Mouse (Mus musculus) T-helper 1 cell (primary cell): ENCODE measurements around the gene Olfr670.
"Not testable (repeated sequence)": the region's sequence is repeated elsewhere in the genome, so short reads cannot be mapped to it uniquely, and the experiment has no call there.

Experiments
- in situ Hi-C: fragments of 300-600 bp; cut with MboI, MseI; formaldehyde crosslinking; loops from one replicate; pipeline ENCODE4 v1.15.1; 2025; ENCODE audit warnings: high pct_unique_total_duplicates

The Olfr670 gene

DNA sequence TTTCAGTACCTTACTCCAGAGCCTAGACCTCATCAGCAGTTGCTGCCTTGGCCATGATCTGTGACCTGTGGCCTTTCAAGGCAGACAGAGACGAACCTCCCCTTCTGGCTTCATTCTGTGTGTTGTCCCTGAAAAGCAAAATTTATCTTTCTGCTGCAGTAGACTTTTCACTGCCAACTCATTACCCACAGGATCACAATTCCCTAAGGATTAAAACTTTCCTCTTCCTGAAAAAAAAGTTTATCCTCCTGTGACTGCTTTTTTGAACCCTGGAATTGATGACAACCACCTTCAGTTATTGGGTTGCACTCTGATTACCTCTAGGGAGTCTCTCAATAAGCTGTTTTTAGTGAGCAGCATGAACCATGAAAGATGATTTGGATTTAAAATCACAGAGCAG is at the start of gene Olfr670:
Gene Olfr670, minus strand, starts transcription at position 101 of the 400 bp plus-strand sequence.
- in situ Hi-C loops: no loop called here

DNA sequence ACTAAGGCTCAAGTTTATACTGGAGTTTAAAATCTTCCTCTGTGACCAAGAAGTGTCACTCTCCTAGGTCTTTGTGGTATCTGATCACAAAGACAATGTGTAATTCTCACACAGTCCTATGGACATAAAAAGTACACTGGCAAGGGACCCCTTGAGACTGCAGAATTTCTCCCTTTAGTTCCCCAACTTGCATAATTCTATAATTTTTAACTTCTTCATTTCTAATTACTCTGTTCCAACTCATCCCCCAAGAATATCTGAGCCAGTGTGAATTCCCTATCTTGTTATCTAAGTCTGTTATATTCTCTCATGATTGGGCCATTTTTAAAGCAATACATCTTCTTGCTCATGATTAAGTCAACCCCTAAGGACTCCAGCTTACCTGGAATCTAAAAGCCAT is 39.5 kb upstream of the Olfr670 start, which contains the start of gene Olfr672:
Gene Olfr672, minus strand, starts transcription at position 101 of the 400 bp plus-strand sequence.
- in situ Hi-C loops: no loop called here

GRCm38 (mm10) chr7:104979026-104979425 is 16.6 kb upstream of the Olfr670 start, which contains the start of gene Olfr671:
Olfr671 (minus strand) TSS chr7:104979126.
- in situ Hi-C loops: no loop called here

DNA sequence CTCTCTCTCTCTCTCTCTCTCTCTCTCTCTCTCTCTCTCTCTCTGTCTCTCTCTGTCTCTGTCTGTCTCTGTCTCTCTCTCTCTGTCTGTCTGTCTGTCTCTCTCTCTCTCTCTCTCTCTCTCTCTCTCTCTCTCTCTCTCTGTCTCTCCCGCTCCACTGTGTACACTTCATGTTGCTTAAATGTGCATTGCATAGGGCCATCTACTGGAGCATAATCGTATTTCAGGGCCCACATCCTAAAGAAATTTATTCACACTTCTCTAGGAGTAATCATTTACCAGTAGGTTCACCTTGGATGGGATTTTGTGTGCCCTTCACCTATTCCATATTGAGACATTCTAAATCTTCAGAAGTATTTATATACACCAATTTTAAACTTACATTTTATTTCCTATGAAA is 10.1 kb upstream of the Olfr670 start:
- in situ Hi-C loops: not testable (repeated sequence)

DNA sequence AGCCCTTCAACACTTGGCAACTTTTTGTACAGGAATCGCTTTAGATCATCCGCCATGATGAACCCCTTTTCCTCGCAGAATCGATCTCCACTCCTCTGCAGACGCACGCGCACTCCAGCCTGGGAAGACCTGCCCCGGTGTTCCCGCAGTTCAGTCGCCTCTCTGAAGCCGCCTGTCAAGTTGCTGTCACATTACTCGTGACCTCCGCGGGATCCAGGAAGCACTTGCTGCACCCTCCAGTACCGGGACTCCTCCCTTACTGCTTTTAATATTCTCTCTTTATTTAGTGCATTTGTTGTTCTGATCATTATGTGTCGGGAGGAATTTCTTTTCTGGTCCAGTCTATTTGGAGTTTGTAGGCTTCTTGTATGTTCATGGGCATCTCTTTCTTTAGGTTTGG is 12.2 kb downstream of the Olfr670 start:
- in situ Hi-C loops: not testable (repeated sequence)

GRCm38 (mm10) chr7:104933940-104934339 is 28.5 kb downstream of the Olfr670 start, which contains the start of gene Olfr669:
Olfr669 (plus strand) TSS chr7:104934240.
- in situ Hi-C loops: no loop called here

DNA sequence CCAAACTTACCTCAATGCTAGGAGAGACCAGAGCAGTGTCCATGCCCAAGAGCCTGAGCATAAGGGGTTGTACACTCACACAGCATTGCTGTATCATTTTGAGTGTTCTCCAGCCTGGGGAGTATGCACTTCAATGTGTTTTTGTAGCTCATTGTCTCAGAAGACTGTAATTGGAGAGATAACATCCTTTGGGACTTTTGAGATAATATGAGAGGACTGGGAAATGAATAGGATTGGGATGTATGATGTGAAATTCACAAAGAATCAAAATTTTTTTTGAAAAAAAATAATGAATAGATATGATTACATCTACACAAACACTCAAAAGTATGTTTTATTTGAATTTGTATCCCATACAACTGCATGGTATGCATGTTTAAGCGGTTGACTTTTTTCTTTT is 34.5 kb downstream of the Olfr670 start, which contains the start of gene Olfr668:
Gene Olfr668, minus strand, starts transcription at position 101 of the 400 bp plus-strand sequence.
- in situ Hi-C loops: no loop called here

- in situ Hi-C loops: no loop called here
Observed at GRCm38 (mm10) chr7:104921382-104921781, 41.0 kb downstream of the Olfr670 start, which contains the start of gene Olfr667. Olfr667 (minus strand) TSS chr7:104921482.
